Mouse (Mus musculus): Measurements from ENCODE around the gene En1. TPM values are rescaled to one million over a fixed set of nuclear protein-coding genes. Genes with fewer than 3 reads are reported as not detected.

The En1 gene
- polyA plus RNA-seq, 1 experiment from 2014 or later, result not detected

GRCm38 (mm10) chr1:120602876-120603655, 848 bp downstream of the En1 start:
- peak; percentile 36; the same call in 1 of the 2 replicates for ATAC-seq (replicated peaks)
- peak overlapping the region; percentile 53 for H3K4me2 ChIP-seq (replicated peaks)
- H3K4me3 ChIP-seq, result peak overlapping the region; percentile 36
- 0 out of 2 replicates have a peak overlapping the region, but pooled peaks have one; percentile 16 for H3K9ac ChIP-seq (replicated peaks)
- peaks cover 26% of the 10 kb centered on the region for H3K4me1 ChIP-seq
- no peaks in the 10 kb centered on the region for H3K9me3 ChIP-seq
- H3K27me3 ChIP-seq, result peaks cover 75% of the 10 kb centered on the region
- no peaks in the 10 kb centered on the region for H3K36me3 ChIP-seq
- under 1% methylated on average over 51 of the region's 83 CpGs for WGBS
- H3K27ac ChIP-seq (replicated peaks), result no peak overlapping the region

DNA sequence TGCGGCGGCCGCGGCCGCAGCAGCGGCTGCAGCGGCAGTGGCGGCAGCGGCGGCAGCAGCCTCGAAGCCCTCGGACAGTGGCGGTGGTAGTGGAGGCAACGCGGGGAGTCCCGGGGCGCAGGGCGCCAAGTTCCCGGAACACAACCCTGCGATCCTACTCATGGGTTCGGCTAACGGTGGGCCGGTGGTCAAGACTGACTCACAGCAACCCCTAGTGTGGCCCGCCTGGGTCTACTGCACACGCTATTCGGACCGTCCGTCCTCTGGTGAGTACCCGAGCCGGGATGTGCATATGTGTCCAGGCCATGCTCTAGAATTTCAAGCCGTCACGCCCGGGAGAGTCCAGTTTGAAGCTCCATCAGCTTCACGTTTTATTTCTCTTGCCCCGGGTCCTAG, 1.4 kb downstream of the En1 start:
- no peak for ATAC-seq (replicated peaks)
- peaks cover 26% of the 10 kb centered on the region for H3K4me1 ChIP-seq
- H3K36me3 ChIP-seq, result no peaks in the 10 kb centered on the region
- H3K4me3 ChIP-seq, result peak overlapping the region; percentile 36
- H3K27me3 ChIP-seq, result peaks cover 75% of the 10 kb centered on the region
- H3K27ac ChIP-seq (replicated peaks), result no peak overlapping the region
- peak overlapping the region; percentile 53 for H3K4me2 ChIP-seq (replicated peaks)
- no peak overlapping the region for H3K9ac ChIP-seq (replicated peaks)
- under 1% methylated on average over 35 of the region's 35 CpGs for WGBS
- no peaks in the 10 kb centered on the region for H3K9me3 ChIP-seq

DNA sequence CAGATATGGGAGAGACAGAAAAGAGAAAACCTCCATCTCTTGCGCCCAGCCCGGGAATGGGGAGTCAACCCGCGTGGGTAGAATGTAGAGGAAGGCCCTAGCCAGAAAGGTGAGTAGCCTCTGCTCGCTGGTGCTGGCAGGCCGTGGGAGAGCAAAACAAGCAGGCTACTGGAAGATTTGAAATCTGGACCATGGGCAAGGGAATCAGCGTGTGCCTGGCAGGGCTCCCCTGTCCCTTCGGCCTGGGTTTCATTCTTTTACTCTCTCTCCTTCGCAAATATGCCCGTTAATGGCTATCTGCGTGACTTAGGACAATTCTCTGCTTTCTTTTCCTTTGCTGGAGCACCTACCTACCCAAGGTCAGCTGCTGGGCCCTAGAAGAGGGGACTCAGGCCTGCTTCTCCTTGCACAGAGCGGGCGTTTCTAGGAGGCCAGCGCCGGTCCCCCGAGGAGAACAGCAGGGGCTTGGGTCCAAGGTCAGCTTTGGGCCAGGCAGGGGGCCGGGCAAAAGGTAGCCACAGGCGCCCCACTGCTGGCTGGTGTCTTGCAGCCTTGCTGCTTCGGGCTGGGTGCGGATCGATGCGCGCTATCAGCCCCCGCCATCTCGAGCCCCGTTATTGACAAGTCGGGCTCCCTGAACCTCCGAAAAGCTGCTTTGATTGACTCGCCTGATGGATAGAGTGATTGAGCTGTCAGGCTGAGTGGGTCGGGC, 2.4 kb downstream of the En1 start:
- Histone ChIP-seq H3K27ac (replicated peaks) (no peak overlapping the region), H3K36me3 (no peaks in the 10 kb centered on the region), H3K27me3 (peaks cover 75% of the 10 kb centered on the region), H3K4me2 (replicated peaks) (no peak overlapping the region), H3K4me1 (peaks cover 26% of the 10 kb centered on the region), H3K9ac (replicated peaks) (no peak overlapping the region), H3K9me3 (no peaks in the 10 kb centered on the region), H3K4me3 (no peak overlapping the region)
- WGBS, result 2% methylated on average over 30 of the region's 30 CpGs
- ATAC-seq (replicated peaks), result no peak

DNA sequence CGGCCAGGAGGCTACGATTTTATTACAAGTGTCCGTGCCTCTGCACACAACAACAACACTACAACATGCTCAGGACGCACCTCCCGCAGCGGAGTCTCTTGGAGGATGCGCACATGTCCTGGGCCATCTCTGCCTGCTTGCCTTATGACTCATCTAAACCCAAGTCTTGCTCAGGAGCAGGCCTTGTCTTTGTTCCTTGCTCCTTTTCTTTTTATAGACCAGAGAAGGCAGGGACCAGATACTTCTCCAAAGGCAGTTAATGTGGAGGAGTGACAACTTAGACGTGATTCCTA, 2.9 kb downstream of the En1 start:
- Histone ChIP-seq H3K9ac (replicated peaks) (no peak overlapping the region), H3K36me3 (no peaks in the 10 kb centered on the region), H3K4me3 (no peak overlapping the region), H3K4me1 (peaks cover 26% of the 10 kb centered on the region), H3K9me3 (no peaks in the 10 kb centered on the region), H3K27me3 (peaks cover 75% of the 10 kb centered on the region), H3K4me2 (replicated peaks) (no peak overlapping the region), H3K27ac (replicated peaks) (no peak overlapping the region)
- ATAC-seq (replicated peaks), result no peak
- 6% methylated on average over 8 of the region's 8 CpGs for WGBS

DNA sequence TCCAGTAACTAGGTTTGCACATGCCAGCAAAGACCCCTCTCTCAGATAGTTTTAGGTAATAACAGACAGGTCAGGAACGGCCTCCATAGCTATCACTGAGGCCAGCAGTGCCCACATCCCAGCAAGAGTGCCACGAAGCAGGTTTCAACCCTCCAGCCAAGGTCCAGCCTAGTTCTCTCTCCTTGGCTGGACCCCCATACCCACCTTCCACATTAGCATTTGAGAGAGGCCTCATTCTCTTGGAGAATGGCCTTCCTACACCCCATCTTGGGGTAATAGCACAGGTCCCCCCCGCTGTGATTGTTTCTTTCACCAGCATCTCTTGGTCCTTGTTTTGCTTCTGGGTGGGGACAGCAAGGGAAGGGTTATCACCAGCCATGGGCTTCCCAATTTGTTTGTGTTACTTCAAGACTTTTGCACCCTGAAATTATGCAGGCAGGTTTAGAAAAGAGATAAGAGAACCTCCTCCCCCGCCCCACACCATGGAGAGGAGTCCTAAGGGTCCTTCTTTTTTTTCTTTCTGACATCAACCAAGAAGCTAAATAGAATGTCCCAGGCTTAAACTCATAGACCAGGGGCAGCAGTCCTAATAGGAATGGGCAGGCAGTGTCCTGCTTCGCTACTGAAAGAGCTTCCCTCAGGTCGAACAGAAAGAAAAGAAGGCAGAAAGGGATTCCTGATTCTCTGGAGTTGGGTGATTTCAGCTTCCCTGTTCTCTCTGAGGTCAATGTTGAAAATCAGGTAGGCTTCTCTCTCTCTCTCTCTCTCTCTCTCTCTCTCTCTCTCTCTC, 3.5 kb downstream of the En1 start:
- Histone ChIP-seq H3K9me3 (no peaks in the 10 kb centered on the region), H3K9ac (replicated peaks) (no peak overlapping the region), H3K36me3 (no peaks in the 10 kb centered on the region), H3K4me2 (replicated peaks) (no peak overlapping the region), H3K27ac (replicated peaks) (no peak overlapping the region), H3K4me3 (no peak overlapping the region), H3K4me1 (peaks cover 26% of the 10 kb centered on the region), H3K27me3 (peaks cover 76% of the 10 kb centered on the region)
- WGBS, result 3% methylated on average over 6 of the region's 6 CpGs
- no peak for ATAC-seq (replicated peaks)

DNA sequence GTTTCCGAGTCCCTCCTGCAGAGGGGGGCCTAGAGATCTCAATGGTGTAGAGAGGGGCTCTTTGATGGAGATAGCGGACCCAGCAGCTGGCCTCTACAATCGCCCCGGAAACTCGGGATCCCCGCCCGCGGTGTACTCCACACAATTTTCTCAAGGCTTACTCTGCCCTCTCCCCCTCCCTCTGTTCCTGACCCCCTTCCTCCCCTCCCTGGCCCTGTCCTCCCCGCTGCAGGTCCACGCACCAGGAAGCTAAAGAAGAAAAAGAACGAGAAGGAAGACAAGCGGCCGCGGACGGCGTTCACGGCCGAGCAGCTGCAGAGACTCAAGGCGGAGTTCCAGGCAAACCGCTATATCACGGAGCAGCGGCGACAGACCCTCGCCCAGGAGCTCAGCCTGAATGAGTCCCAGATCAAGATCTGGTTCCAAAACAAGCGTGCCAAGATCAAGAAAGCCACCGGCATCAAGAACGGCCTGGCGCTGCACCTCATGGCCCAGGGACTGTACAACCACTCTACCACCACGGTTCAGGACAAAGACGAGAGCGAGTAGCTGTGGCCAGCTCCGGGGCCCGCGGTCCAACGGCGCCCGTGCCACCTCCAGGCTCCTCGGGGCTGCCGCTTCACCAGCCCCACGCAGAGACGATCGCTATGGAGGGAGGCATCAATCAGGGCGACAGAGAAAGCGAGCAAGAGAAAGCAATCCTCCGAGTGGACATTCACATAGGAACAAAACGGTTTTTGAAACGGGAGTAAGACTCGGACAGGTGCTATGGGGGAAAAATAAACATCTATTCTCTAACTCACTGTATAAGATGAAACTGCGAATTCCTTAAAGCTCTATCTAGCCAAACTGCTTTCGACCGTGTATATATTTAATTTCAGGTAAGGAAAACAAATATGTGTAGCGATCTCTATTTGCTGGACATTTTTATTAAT, 4.7 kb downstream of the En1 start:
- under 1% methylated on average over 50 of the region's 52 CpGs for WGBS
- Histone ChIP-seq H3K4me2 (replicated peaks) (peak overlapping the region; percentile 15; the same call in 1 of the 2 replicates), H3K4me1 (peaks cover 25% of the 10 kb centered on the region), H3K27ac (replicated peaks) (no peak overlapping the region), H3K4me3 (peak overlapping the region; percentile 12; the same call in 1 of the 2 replicates), H3K36me3 (no peaks in the 10 kb centered on the region), H3K9ac (replicated peaks) (no peak overlapping the region), H3K9me3 (no peaks in the 10 kb centered on the region), H3K27me3 (peaks cover 78% of the 10 kb centered on the region)
- peak; percentile 33; the same call in 1 of the 2 replicates for ATAC-seq (replicated peaks)

GRCm38 (mm10) chr1:120607576-120608400, 5.6 kb downstream of the En1 start:
- no peak overlapping the region for H3K4me2 ChIP-seq (replicated peaks)
- H3K9me3 ChIP-seq, result no peaks in the 10 kb centered on the region
- H3K9ac ChIP-seq (replicated peaks), result no peak overlapping the region
- 5% methylated on average over 11 of the region's 11 CpGs for whole genome bisulfite sequencing
- H3K27me3 ChIP-seq, result peaks cover 82% of the 10 kb centered on the region
- ATAC-seq (replicated peaks), result no peak
- peaks cover 16% of the 10 kb centered on the region for H3K4me1 ChIP-seq
- H3K4me3 ChIP-seq, result no peak overlapping the region
- no peak overlapping the region for H3K27ac ChIP-seq (replicated peaks)
- H3K36me3 ChIP-seq, result no peaks in the 10 kb centered on the region

- Histone ChIP-seq H3K9me3 (no peaks in the 10 kb centered on the region), H3K27me3 (peaks cover 89% of the 10 kb centered on the region), H3K36me3 (no peaks in the 10 kb centered on the region), H3K4me2 (replicated peaks) (no peak overlapping the region), H3K4me3 (no peak overlapping the region), H3K4me1 (peaks cover 10% of the 10 kb centered on the region), H3K27ac (replicated peaks) (no peak overlapping the region), H3K9ac (replicated peaks) (no peak overlapping the region)
- ATAC-seq (replicated peaks), result no peak
- WGBS, result 4% methylated on average over 3 of the region's 3 CpGs
Observed at GRCm38 (mm10) chr1:120608461-120608860, 6.2 kb downstream of the En1 start.

DNA sequence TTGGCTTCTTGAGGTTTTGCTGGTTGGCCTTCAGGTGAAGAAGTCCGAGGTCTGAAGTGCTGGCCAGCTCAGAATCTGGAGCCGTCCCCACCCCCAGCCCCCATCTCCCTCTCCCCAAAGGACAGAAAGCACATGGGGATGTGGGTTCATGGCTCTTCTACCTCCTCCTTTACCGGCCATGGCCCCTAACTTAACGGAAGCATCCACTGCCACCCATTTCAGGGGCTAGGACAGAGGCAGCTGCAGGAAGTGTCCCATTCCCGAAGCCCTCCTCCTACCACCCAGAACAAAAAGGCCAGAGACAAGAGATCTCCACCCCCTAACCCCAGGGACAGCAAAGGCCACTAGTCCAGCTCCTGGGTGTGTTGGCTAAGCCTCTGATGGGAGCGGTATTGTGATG, 7.4 kb downstream of the En1 start:
- no peaks in the 10 kb centered on the region for H3K9me3 ChIP-seq
- H3K27me3 ChIP-seq, result peaks cover 93% of the 10 kb centered on the region
- H3K4me2 ChIP-seq (replicated peaks), result no peak overlapping the region
- ATAC-seq (replicated peaks), result no peak
- H3K9ac ChIP-seq (replicated peaks), result no peak overlapping the region
- H3K4me3 ChIP-seq, result no peak overlapping the region
- no peak overlapping the region for H3K27ac ChIP-seq (replicated peaks)
- H3K36me3 ChIP-seq, result no peaks in the 10 kb centered on the region
- WGBS, result under 1% methylated on average over 6 of the region's 6 CpGs
- H3K4me1 ChIP-seq, result peaks cover 6% of the 10 kb centered on the region

GRCm38 (mm10) chr1:120613461-120614306, 11.5 kb downstream of the En1 start:
- Histone ChIP-seq H3K27me3 (peaks cover 100% of the 10 kb centered on the region), H3K9me3 (no peaks in the 10 kb centered on the region), H3K9ac (replicated peaks) (no peak overlapping the region), H3K4me1 (no peaks in the 10 kb centered on the region), H3K4me2 (replicated peaks) (no peak overlapping the region), H3K27ac (replicated peaks) (no peak overlapping the region), H3K36me3 (no peaks in the 10 kb centered on the region), H3K4me3 (no peak overlapping the region)
- under 1% methylated on average over 32 of the region's 32 CpGs for WGBS
- no peak for ATAC-seq (replicated peaks)

Measured in forebrain, embryonic 15.5 days (tissue).